Mouse (Mus musculus): ENCODE data around the gene Dync1i2.

DNA sequence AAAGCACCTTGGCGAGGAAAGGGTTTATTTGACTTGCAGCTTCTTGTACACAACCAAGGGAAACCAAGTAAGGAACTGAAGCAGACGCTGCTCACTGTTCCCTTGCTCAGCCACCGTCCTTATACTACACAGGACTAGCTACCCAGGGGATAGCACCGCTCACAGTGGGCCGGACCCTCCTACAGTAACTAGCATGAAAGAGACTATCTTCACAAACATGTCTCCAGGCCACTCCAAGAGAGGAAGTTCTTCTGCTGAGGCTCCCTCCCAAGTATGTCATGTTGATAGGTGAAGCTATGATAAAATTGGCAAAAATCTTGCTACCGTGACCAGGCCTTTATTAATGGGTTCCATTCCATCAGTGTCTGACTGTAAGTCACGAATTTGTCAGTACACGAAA is 57.2 kb downstream of the Dync1i2 start:
- TF ChIP-seq CTCF (IDR thresholded peaks at IDR 0.05; ENCODE audit: low read depth, low read length), result no peak
- no peak for TF ChIP-seq POLR2A (IDR thresholded peaks at IDR 0.05; ENCODE audit: borderline replicate concordance, low read depth, low read length)
